Mouse (Mus musculus) kidney, embryonic 14.5 days (tissue): Measurements from ENCODE around the gene Vamp3. TPM values are rescaled to one million over a fixed set of nuclear protein-coding genes. Genes with fewer than 3 reads are reported as not detected.
A peak's percentile ranks its signal among the peaks of the same experiment; 100 is the strongest.

ENCODE experiments used
- ATAC-seq: fragments of 200-750 bp; cut with Nextera tagmentation; 2 replicates; pipeline ENCODE4 v1.8.0; 2017; ENCODE audit warnings: moderate number of reproducible peaks, mild to moderate bottlenecking, moderate TSS enrichment, moderate library complexity; ENCODE audit not compliant: low FRiP score, low TSS enrichment
- H3K27ac ChIP-seq: fragments of 300-500 bp; sonication (generic); 2 replicates; pipeline ENCODE4 v1.5.1; 2014; ENCODE audit warnings: low read depth, mild to moderate bottlenecking, low read length, moderate library complexity, mixed read lengths
- H3K27me3 ChIP-seq: fragments of 300-500 bp; sonication (generic); 2 replicates; pipeline ENCODE4 v1.6.1; 2014; ENCODE audit warnings: mild to moderate bottlenecking, low read length; ENCODE audit not compliant: control insufficient read depth, insufficient read depth
- H3K36me3 ChIP-seq: fragments of 300-500 bp; sonication (generic); 2 replicates; pipeline ENCODE4 v1.6.1; 2014; ENCODE audit warnings: low read length, mixed read lengths; ENCODE audit not compliant: control insufficient read depth, insufficient read depth
- H3K4me1 ChIP-seq: fragments of 300-500 bp; sonication (generic); 2 replicates; pipeline ENCODE4 v1.6.1; 2014; ENCODE audit warnings: low read length, mixed read lengths; ENCODE audit not compliant: control insufficient read depth, insufficient read depth
- H3K4me2 ChIP-seq: fragments of 300-500 bp; sonication (generic); replicated peaks from 2 replicates; pipeline ENCODE4 v1.6.1; 2014; ENCODE audit warnings: low read depth, mild to moderate bottlenecking, low read length
- H3K4me3 ChIP-seq: fragments of 300-500 bp; sonication (generic); 2 replicates; pipeline ENCODE4 v1.5.1; 2014; ENCODE audit warnings: mild to moderate bottlenecking, low read length
- H3K9ac ChIP-seq: fragments of 300-500 bp; sonication (generic); 2 replicates; pipeline ENCODE4 v1.6.1; 2014; ENCODE audit warnings: low read depth, mild to moderate bottlenecking, low read length, moderate library complexity
- H3K9me3 ChIP-seq: fragments of 300-500 bp; sonication (generic); 2 replicates; pipeline ENCODE4 v1.6.1; 2016; ENCODE audit warnings: low read length; ENCODE audit not compliant: control insufficient read depth
- WGBS: fragments of 180-500 bp; shearing (Covaris S2); extraction: QIAGEN DNeasy Blood & Tissue Kit; methylation state at CpG from one replicate; pipeline ENCODE4 v1.1.7; 2014; 5-methylcytosine and 5-hydroxymethylcytosine counted together
- polyA plus RNA-seq: library from polyadenylated mRNA; unstranded; fragments of >200 nt; fragmentation: Nextera tagmentation; extraction: Ambion mirVana; gene quantifications from 2 replicates; pipeline ENCODE4 v1.2.1, GENCODE M21; 2014

Vamp3 gene
- polyA plus RNA-seq, 1 experiment from 2014 or later: 115 TPM

GRCm38 (mm10) chr4:151068751-151069150 is 11.0 kb upstream of the Vamp3 start:
- H3K4me1 ChIP-seq: no peaks in the 10 kb centered on the region
- 77% methylated on average over 4 of the region's 4 CpGs for WGBS
- no peak overlapping the region for H3K27ac ChIP-seq
- H3K4me3 ChIP-seq: no peak overlapping the region
- no peaks in the 10 kb centered on the region for H3K9me3 ChIP-seq
- no peak overlapping the region for H3K4me2 ChIP-seq
- H3K9ac ChIP-seq: no peak overlapping the region
- H3K27me3 ChIP-seq: no peaks in the 10 kb centered on the region
- peaks cover 4% of the 10 kb centered on the region for H3K36me3 ChIP-seq
- ATAC-seq: no peak

GRCm38 (mm10) chr4:151059566-151059965 is 1.8 kb upstream of the Vamp3 start:
- H3K4me2 ChIP-seq: no peak overlapping the region
- H3K4me3 ChIP-seq: no peak overlapping the region
- H3K36me3 ChIP-seq: peaks cover 3% of the 10 kb centered on the region; the same call in 1 of the 2 replicates
- H3K27me3 ChIP-seq: no peaks in the 10 kb centered on the region
- WGBS: 99% methylated on average over 4 of the region's 4 CpGs
- H3K4me1 ChIP-seq: 0 out of 2 replicates have a peak, but pooled peaks cover 6% of the 10 kb centered on the region
- no peaks in the 10 kb centered on the region; the same call in 1 of the 2 replicates for H3K9me3 ChIP-seq
- no peak overlapping the region for H3K27ac ChIP-seq
- no peak for ATAC-seq
- H3K9ac ChIP-seq: no peak overlapping the region

DNA sequence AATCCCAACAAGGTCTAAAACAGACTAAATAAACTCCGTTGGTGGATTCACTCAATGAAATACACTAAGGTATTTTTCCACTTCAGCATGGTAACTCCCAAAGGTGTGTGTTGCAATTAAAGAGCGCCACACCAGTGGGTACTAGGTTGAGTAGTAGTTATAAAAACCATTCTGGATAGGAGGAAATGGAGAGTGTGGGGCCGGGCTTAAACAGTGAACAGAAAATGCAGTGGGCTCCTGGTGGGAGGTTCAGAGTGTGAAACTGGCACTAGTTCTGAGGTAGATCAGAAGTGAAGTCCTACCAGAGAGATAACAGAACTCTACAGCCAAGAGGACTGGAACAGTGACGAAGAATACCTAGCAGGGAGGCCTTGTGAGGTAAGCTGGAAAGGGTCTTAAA is 871 bp upstream of the Vamp3 start:
- no peak overlapping the region for H3K9ac ChIP-seq
- no peak overlapping the region for H3K27ac ChIP-seq
- peaks cover 9% of the 10 kb centered on the region; the same call in 1 of the 2 replicates for H3K36me3 ChIP-seq
- H3K4me2 ChIP-seq: peak overlapping the region; percentile 44; the same call in 1 of the 2 replicates
- no peaks in the 10 kb centered on the region for H3K27me3 ChIP-seq
- no peaks in the 10 kb centered on the region; the same call in 1 of the 2 replicates for H3K9me3 ChIP-seq
- ATAC-seq: no peak
- peak overlapping the region; percentile 89; the same call in 1 of the 2 replicates for H3K4me3 ChIP-seq
- 0 out of 2 replicates have a peak, but pooled peaks cover 6% of the 10 kb centered on the region for H3K4me1 ChIP-seq
- WGBS: 86% methylated on average over 4 of the region's 4 CpGs

DNA sequence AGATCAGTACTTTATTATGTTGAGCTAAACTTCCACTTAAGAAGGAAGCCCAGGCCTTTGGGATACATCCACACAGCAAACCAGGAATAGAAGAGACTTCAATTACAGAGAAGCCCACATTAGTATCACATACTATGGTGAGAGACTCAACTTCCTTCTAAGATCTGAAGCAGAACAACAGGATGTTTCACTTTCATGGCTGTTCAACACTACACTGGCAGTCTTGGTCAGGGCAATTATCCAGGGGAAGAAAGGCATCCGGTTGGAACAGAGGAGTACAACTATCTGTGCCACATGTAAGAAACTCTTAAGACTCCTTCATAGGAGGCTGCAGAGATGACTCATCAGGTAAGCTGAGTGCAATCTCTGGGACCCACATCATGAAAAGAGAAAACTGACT is 6.6 kb downstream of the Vamp3 start:
- 78% methylated on average over 1 of the region's 1 CpGs for WGBS
- no peak overlapping the region for H3K4me3 ChIP-seq
- no peaks in the 10 kb centered on the region for H3K27me3 ChIP-seq
- H3K27ac ChIP-seq: no peak overlapping the region
- H3K4me2 ChIP-seq: no peak overlapping the region
- no peak for ATAC-seq
- H3K9ac ChIP-seq: no peak overlapping the region
- H3K36me3 ChIP-seq: peaks cover 48% of the 10 kb centered on the region; the same call in 1 of the 2 replicates
- no peaks in the 10 kb centered on the region for H3K9me3 ChIP-seq
- H3K4me1 ChIP-seq: 0 out of 2 replicates have a peak, but pooled peaks cover 1% of the 10 kb centered on the region

- Histone ChIP-seq H3K36me3 (peaks cover 30% of the 10 kb centered on the region; the same call in 1 of the 2 replicates), H3K9ac (no peak overlapping the region), H3K4me3 (no peak overlapping the region), H3K9me3 (no peaks in the 10 kb centered on the region), H3K4me2 (no peak overlapping the region), H3K27me3 (no peaks in the 10 kb centered on the region), H3K4me1 (peaks cover 8% of the 10 kb centered on the region), H3K27ac (no peak overlapping the region)
- WGBS: 95% methylated on average over 3 of the region's 3 CpGs
- no peak for ATAC-seq
Observed at GRCm38 (mm10) chr4:151046524-151046923, 11.2 kb downstream of the Vamp3 start.

- ATAC-seq: no peak
- Histone ChIP-seq H3K4me3 (peak overlapping the region; percentile 61), H3K9me3 (no peaks in the 10 kb centered on the region), H3K36me3 (peaks cover 25% of the 10 kb centered on the region; the same call in 1 of the 2 replicates), H3K4me2 (peak overlapping the region; percentile 99), H3K27ac (no peak overlapping the region), H3K27me3 (no peaks in the 10 kb centered on the region), H3K9ac (peak overlapping the region; percentile 37; the same call in 1 of the 2 replicates), H3K4me1 (peaks cover 8% of the 10 kb centered on the region)
- WGBS: 3% methylated on average over 21 of the region's 21 CpGs
Observed at GRCm38 (mm10) chr4:151044944-151045570, 12.7 kb downstream of the Vamp3 start.

DNA sequence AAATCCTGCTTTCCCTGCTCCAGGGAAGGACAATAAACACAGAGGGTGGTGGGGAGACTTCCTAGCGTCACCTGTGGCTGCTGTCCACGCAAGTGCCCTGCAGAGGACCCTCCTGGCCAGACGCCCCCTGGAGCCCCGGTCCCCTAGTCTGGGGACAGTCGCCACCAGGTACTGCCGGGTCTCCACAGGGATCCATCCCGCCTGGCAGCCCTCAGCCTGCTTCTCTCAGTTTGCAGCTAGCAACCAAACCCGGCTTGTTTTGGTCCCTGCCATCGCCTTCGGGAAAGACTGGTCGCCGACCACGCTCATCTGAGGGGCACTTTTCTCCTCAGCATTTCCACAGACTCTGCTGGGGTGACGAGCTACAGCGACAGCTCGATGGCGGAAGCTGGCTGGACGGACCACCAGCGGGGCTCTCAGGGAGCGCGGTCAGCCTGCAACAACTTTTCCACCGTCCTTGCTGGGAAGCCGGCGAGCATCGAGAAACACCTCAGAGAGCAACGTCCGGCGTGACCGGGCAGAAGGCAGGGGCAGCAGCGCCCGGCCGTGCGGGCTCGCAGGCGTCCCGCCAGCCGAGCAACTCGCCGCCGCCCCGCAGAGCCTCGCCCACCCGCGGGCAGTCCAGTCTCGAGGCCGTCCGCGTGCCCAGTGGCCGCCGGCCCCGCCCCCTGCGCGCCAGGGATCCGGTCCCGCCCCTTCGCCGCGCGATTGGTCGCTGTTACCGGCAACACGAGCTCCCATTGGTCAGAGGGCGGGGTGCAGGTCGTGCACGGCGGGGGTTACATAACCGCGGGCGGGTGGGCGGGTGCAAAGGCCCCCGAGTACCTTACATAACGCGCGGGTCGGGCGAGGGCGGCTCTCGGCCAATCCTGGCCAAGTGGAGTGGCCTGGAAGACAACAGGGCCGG is 13.5 kb downstream of the Vamp3 start, which contains the start of gene Per3:
Per3 (minus strand) TSS at position 629 of the 907 bp plus-strand sequence.
- WGBS: under 1% methylated on average over 73 of the region's 79 CpGs
- peak; percentile 99 for ATAC-seq

DNA sequence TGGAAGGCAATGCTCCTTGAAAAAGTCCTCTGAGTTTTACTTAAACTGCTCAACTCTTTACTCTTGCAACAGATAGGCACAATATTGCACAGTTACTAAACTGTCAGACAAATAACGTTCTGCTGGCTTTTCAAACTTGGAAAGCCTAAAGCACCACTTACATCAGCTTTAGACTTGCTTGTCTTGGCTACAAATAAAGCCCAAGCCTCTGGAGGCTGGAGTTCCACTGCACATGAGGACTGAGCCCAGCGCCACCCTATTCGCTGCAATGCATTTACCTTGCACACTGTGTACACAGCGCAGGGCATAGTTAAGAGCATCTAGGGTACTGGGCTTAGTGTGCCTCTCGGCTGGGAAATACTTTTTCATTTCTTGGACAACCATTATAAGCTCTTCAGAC is 14.5 kb downstream of the Vamp3 start:
- ATAC-seq: no peak
- peak overlapping the region; percentile 61 for H3K4me3 ChIP-seq
- 40% methylated on average over 5 of the region's 5 CpGs for WGBS
- no peaks in the 10 kb centered on the region for H3K9me3 ChIP-seq
- no peaks in the 10 kb centered on the region for H3K27me3 ChIP-seq
- no peak overlapping the region for H3K27ac ChIP-seq
- peak overlapping the region; percentile 99 for H3K4me2 ChIP-seq
- H3K4me1 ChIP-seq: peaks cover 8% of the 10 kb centered on the region
- peaks cover 10% of the 10 kb centered on the region; the same call in 1 of the 2 replicates for H3K36me3 ChIP-seq
- H3K9ac ChIP-seq: peak overlapping the region; percentile 74; the same call in 1 of the 2 replicates

More for the DNA sequence above, 13.5 kb downstream of the Vamp3 start, which contains the start of gene Per3:
- Histone ChIP-seq H3K9ac (peak within 1 kb of the TSS; percentile 74), H3K4me3 (peak within 1 kb of the TSS; percentile 61), H3K9me3 (no peaks in the 10 kb centered on the region), H3K4me2 (peak within 1 kb of the TSS; percentile 99), H3K27ac (peak within 1 kb of the TSS; percentile 42; the same call in 1 of the 2 replicates), H3K36me3 (peaks cover 18% of the 10 kb centered on the region; the same call in 1 of the 2 replicates), H3K27me3 (no peaks in the 10 kb centered on the region), H3K4me1 (peaks cover 8% of the 10 kb centered on the region)
